Mouse (Mus musculus) limb, embryonic 10.5 days (tissue): ENCODE results near the gene Pcsk6. TPM values are rescaled to one million over a fixed set of nuclear protein-coding genes. Genes with fewer than 3 reads are reported as not detected.
A peak's percentile ranks its signal among the peaks of the same experiment; 100 is the strongest.

ENCODE experiments used
- DNase-seq: peaks from one replicate; pipeline ENCODE4 v3.0.0-alpha.2; 2017; ENCODE audit warnings: low spot score
- H3K27ac ChIP-seq: fragments of 300-500 bp; sonication (generic); 2 replicates; pipeline ENCODE4 v1.5.1; 2016; ENCODE audit warnings: mild to moderate bottlenecking
- H3K27me3 ChIP-seq: fragments of 300-500 bp; sonication (generic); 2 replicates; pipeline ENCODE4 v1.6.1; 2016; ENCODE audit warnings: low read depth, mild to moderate bottlenecking; ENCODE audit not compliant: poor library complexity, severe bottlenecking
- H3K36me3 ChIP-seq: fragments of 300-500 bp; sonication (generic); 2 replicates; pipeline ENCODE4 v1.6.1; 2016; ENCODE audit warnings: mild to moderate bottlenecking, moderate library complexity
- H3K4me1 ChIP-seq: fragments of 300-500 bp; sonication (generic); 2 replicates; pipeline ENCODE4 v1.6.1; 2016
- H3K4me3 ChIP-seq: fragments of 300-500 bp; sonication (generic); 2 replicates; pipeline ENCODE4 v1.5.1; 2016; ENCODE audit warnings: mild to moderate bottlenecking, moderate library complexity
- H3K9me3 ChIP-seq: fragments of 300-500 bp; sonication (generic); replicated peaks from 2 replicates; pipeline ENCODE4 v1.6.1; 2016; ENCODE audit warnings: mild to moderate bottlenecking
- WGBS: fragments of 180-500 bp; shearing (Covaris S2); methylation state at CpG from one replicate; pipeline ENCODE4 v1.1.7; 2016; 5-methylcytosine and 5-hydroxymethylcytosine counted together
- polyA plus RNA-seq: library from polyadenylated mRNA; unstranded; fragments of >200 nt; fragmentation: Nextera tagmentation; extraction: Ambion mirVana; gene quantifications from 2 replicates; pipeline ENCODE4 v1.2.1, GENCODE M21; 2016

Pcsk6 gene
- polyA plus RNA-seq, 1 experiment from 2014 or later, result 1.8 TPM

DNA sequence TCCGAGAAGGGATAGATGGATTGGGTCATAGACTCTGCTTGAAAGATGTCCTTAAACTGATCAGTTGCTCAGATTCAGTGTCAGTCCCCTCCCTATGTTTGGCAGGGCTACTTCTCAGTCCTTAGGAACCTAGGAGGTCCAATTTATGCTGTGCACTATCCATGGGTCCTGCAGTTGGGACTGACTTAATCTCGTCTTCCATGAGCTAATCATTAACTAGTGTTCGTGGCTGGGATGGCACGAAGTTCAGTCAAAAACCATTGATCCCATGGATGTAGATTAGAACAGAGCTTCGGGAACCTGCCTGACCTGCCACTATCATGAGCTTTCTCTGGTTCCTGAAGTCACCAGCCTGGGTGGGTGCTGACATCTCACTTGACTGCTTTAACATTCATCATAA lies 96.6 kb downstream of the Pcsk6 start:
- Histone ChIP-seq H3K9me3 (no peaks in the 10 kb centered on the region), H3K4me3 (no peak overlapping the region), H3K4me1 (peaks cover 27% of the 10 kb centered on the region), H3K27ac (no peak overlapping the region), H3K27me3 (peaks cover 6% of the 10 kb centered on the region; the same call in 1 of the 2 replicates), H3K36me3 (0 out of 2 replicates have a peak, but pooled peaks cover 3% of the 10 kb centered on the region)
- DNase-seq, result no peak
- 92% methylated on average over 5 of the region's 5 CpGs for WGBS

GRCm38 (mm10) chr7:65959221-65959924 lies 97.8 kb downstream of the Pcsk6 start:
- no peak overlapping the region for H3K27ac ChIP-seq
- no peak for DNase-seq
- 93% methylated on average over 9 of the region's 9 CpGs for WGBS
- H3K27me3 ChIP-seq, result peaks cover 6% of the 10 kb centered on the region; the same call in 1 of the 2 replicates
- H3K4me1 ChIP-seq, result peaks cover 23% of the 10 kb centered on the region
- H3K4me3 ChIP-seq, result no peak overlapping the region
- peaks cover 4% of the 10 kb centered on the region for H3K9me3 ChIP-seq
- peaks cover 9% of the 10 kb centered on the region; the same call in 1 of the 2 replicates for H3K36me3 ChIP-seq

- DNase-seq, result no peak
- Histone ChIP-seq H3K4me3 (no peak overlapping the region), H3K4me1 (peaks cover 9% of the 10 kb centered on the region; the same call in 1 of the 2 replicates), H3K36me3 (peaks cover 6% of the 10 kb centered on the region; the same call in 1 of the 2 replicates), H3K9me3 (peaks cover 4% of the 10 kb centered on the region), H3K27me3 (no peaks in the 10 kb centered on the region), H3K27ac (no peak overlapping the region)
- 92% methylated on average over 7 of the region's 7 CpGs for WGBS
Observed at GRCm38 (mm10) chr7:65962611-65963010, 101.1 kb downstream of the Pcsk6 start.

GRCm38 (mm10) chr7:65964398-65964797 lies 102.9 kb downstream of the Pcsk6 start:
- Histone ChIP-seq H3K4me3 (no peak overlapping the region), H3K27ac (no peak overlapping the region), H3K9me3 (peaks cover 4% of the 10 kb centered on the region), H3K27me3 (no peaks in the 10 kb centered on the region), H3K4me1 (peaks cover 9% of the 10 kb centered on the region; the same call in 1 of the 2 replicates), H3K36me3 (peaks cover 6% of the 10 kb centered on the region; the same call in 1 of the 2 replicates)
- no peak for DNase-seq

- WGBS, result 90% methylated on average over 10 of the region's 10 CpGs
- Histone ChIP-seq H3K36me3 (no peaks in the 10 kb centered on the region), H3K4me3 (no peak overlapping the region), H3K27ac (no peak overlapping the region), H3K4me1 (peaks cover 29% of the 10 kb centered on the region), H3K9me3 (no peaks in the 10 kb centered on the region), H3K27me3 (no peaks in the 10 kb centered on the region)
- no peak for DNase-seq
Observed at GRCm38 (mm10) chr7:65971301-65971700, 109.8 kb downstream of the Pcsk6 start.

GRCm38 (mm10) chr7:65977286-65977685 lies 115.8 kb downstream of the Pcsk6 start:
- H3K27ac ChIP-seq, result no peak overlapping the region
- no peak overlapping the region for H3K4me3 ChIP-seq
- H3K4me1 ChIP-seq, result peaks cover 47% of the 10 kb centered on the region
- H3K36me3 ChIP-seq, result no peaks in the 10 kb centered on the region
- WGBS, result 56% methylated on average over 5 of the region's 5 CpGs
- H3K9me3 ChIP-seq, result no peaks in the 10 kb centered on the region
- no peaks in the 10 kb centered on the region for H3K27me3 ChIP-seq
- no peak for DNase-seq

DNA sequence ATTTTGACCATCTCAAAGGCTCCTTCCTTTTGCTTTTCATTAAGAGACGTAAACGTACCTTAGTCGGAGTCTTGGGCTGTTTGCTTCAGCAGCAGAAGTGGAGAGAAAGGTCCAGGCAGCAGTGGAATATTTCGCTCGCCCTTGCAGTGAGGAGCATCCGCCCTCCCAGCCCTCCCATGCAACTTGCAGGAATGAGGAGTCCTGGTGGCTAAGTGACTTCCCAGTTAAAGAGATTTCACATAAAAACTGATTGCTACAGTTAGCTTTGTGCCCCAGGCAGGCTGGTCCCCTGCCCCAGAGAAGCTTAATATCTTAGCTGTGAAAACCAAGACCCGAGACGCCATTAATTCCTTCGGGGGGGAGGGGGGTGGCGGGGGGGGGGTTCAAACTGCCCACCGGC lies 116.4 kb downstream of the Pcsk6 start:
- no peaks in the 10 kb centered on the region for H3K9me3 ChIP-seq
- peak overlapping the region; percentile 61 for H3K27ac ChIP-seq
- DNase-seq, result no peak
- H3K27me3 ChIP-seq, result no peaks in the 10 kb centered on the region
- no peak overlapping the region for H3K4me3 ChIP-seq
- H3K4me1 ChIP-seq, result peaks cover 40% of the 10 kb centered on the region
- H3K36me3 ChIP-seq, result no peaks in the 10 kb centered on the region
- WGBS, result 71% methylated on average over 11 of the region's 11 CpGs

GRCm38 (mm10) chr7:65978996-65979823 lies 117.7 kb downstream of the Pcsk6 start:
- no peaks in the 10 kb centered on the region for H3K9me3 ChIP-seq
- no peaks in the 10 kb centered on the region for H3K36me3 ChIP-seq
- 84% methylated on average over 11 of the region's 11 CpGs for WGBS
- no peak overlapping the region for H3K27ac ChIP-seq
- no peak for DNase-seq
- H3K4me1 ChIP-seq, result peaks cover 37% of the 10 kb centered on the region
- H3K27me3 ChIP-seq, result no peaks in the 10 kb centered on the region
- H3K4me3 ChIP-seq, result no peak overlapping the region

GRCm38 (mm10) chr7:65980000-65980399 lies 118.5 kb downstream of the Pcsk6 start:
- no peak for DNase-seq
- Histone ChIP-seq H3K27me3 (no peaks in the 10 kb centered on the region), H3K4me3 (no peak overlapping the region), H3K27ac (no peak overlapping the region), H3K4me1 (peaks cover 37% of the 10 kb centered on the region), H3K36me3 (no peaks in the 10 kb centered on the region), H3K9me3 (no peaks in the 10 kb centered on the region)
- 93% methylated on average over 9 of the region's 9 CpGs for WGBS

GRCm38 (mm10) chr7:65982057-65982456 lies 120.5 kb downstream of the Pcsk6 start:
- 75% methylated on average over 3 of the region's 3 CpGs for WGBS
- Histone ChIP-seq H3K4me1 (peaks cover 37% of the 10 kb centered on the region), H3K36me3 (no peaks in the 10 kb centered on the region), H3K27ac (no peak overlapping the region), H3K4me3 (no peak overlapping the region), H3K9me3 (no peaks in the 10 kb centered on the region), H3K27me3 (no peaks in the 10 kb centered on the region)
- no peak for DNase-seq

DNA sequence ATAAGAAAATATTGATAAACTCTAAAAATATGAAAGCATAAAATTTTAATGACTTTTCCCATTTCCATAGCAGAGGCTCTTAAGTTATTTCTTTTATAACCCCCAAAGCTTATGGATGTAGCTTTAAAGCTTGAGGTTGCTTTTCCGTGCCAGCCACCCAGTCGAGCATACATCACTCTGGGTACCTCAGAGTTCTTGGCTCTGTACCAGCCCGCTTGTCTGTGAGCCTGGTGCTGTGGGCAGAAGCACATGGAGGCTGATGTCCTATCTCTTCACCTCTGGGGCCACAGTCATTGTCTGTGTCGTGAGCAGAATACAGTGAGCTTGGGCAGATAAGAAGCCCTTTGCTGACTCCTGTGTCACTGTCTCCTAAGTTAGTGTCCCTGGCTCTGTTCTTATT lies 126.7 kb downstream of the Pcsk6 start:
- H3K4me3 ChIP-seq, result no peak overlapping the region
- 95% methylated on average over 4 of the region's 4 CpGs for WGBS
- H3K27ac ChIP-seq, result no peak overlapping the region
- no peaks in the 10 kb centered on the region for H3K36me3 ChIP-seq
- no peak for DNase-seq
- H3K9me3 ChIP-seq, result no peaks in the 10 kb centered on the region
- H3K27me3 ChIP-seq, result no peaks in the 10 kb centered on the region
- peaks cover 13% of the 10 kb centered on the region for H3K4me1 ChIP-seq

DNA sequence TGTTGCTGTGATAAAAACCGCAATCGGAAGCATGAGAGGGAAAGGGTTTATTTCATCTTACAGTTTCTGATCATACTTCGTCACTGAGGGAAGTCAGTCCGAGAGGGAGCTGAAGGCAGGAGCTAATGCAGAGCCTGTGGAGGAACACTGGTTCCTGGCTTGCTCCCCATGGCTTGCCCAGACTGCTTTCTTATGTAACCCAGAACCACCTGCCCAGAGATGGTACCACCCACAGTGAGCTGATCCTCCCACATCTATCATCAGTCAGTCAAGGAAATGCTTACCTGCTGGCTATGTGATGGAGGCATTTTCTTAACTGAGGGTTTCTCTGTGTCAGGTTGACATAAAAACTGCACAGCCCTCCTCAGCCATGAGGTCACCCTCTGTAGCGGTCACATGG lies 127.2 kb downstream of the Pcsk6 start:
- no peaks in the 10 kb centered on the region for H3K27me3 ChIP-seq
- no peak for DNase-seq
- no peaks in the 10 kb centered on the region for H3K36me3 ChIP-seq
- no peaks in the 10 kb centered on the region for H3K9me3 ChIP-seq
- no peak overlapping the region for H3K4me3 ChIP-seq
- peaks cover 17% of the 10 kb centered on the region for H3K4me1 ChIP-seq
- 93% methylated on average over 5 of the region's 5 CpGs for WGBS
- H3K27ac ChIP-seq, result no peak overlapping the region

DNA sequence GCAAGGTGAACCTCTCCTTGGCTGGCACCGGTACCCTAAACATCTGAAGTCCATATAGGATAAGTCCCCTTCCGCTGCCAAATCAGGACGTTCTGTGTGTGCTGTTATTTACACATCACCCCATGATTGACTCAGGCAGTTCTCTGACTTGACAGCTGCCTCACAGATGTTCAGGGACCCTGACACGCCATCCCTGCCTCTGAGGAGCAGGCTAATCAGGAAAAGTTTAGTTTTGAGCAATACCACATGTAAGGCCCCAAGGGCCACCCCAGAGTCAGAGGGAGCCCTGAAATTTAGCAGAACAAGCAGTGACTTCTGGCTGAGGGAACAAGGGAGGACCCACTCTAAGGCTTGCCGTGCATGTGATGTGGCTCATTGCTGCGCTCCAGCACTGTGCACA lies 130.8 kb downstream of the Pcsk6 start:
- no peak for DNase-seq
- Histone ChIP-seq H3K9me3 (no peaks in the 10 kb centered on the region), H3K4me1 (peaks cover 18% of the 10 kb centered on the region), H3K36me3 (no peaks in the 10 kb centered on the region), H3K27ac (no peak overlapping the region), H3K4me3 (no peak overlapping the region), H3K27me3 (no peaks in the 10 kb centered on the region)
- WGBS, result 68% methylated on average over 6 of the region's 6 CpGs
